Mouse (Mus musculus) MEL (cell line): ENCODE results near the gene Trpt1. TPM values are rescaled to one million over a fixed set of nuclear protein-coding genes. Genes with fewer than 3 reads are reported as not detected.
A peak's percentile ranks its signal among the peaks of the same experiment; 100 is the strongest.

Experiments
- CHD1 ChIP-seq: IDR thresholded peaks from 2 replicates; pipeline ENCODE4 v1.6.1; 2012; ENCODE audit warnings: low read depth, mild to moderate bottlenecking, inconsistent platforms, low read length, improper control_type of control experiment
- CHD2 ChIP-seq: IDR thresholded peaks from 2 replicates; pipeline ENCODE4 v1.6.1; 2011; ENCODE audit warnings: low read length, improper control_type of control experiment
- E2F4 ChIP-seq: IDR thresholded peaks from 2 replicates; pipeline ENCODE4 v1.6.1; 2011; ENCODE audit warnings: low read depth, low read length, improper control_type of control experiment, borderline replicate concordance
- ELF1 ChIP-seq: IDR thresholded peaks from 2 replicates; pipeline ENCODE4 v1.6.1; 2014; ENCODE audit warnings: low read depth, mild to moderate bottlenecking, inconsistent platforms, low read length, improper control_type of control experiment, moderate library complexity
- ETS1 ChIP-seq: IDR thresholded peaks from 2 replicates; pipeline ENCODE4 v1.6.1; 2012; ENCODE audit warnings: low read depth, mild to moderate bottlenecking, inconsistent platforms, low read length, improper control_type of control experiment, moderate library complexity
- GABPA ChIP-seq: IDR thresholded peaks from 2 replicates; pipeline ENCODE4 v1.6.1; 2012; ENCODE audit warnings: low read depth, mild to moderate bottlenecking, inconsistent platforms, low read length, improper control_type of control experiment, moderate library complexity
- MAX ChIP-seq: IDR thresholded peaks from 2 replicates; pipeline ENCODE4 v1.6.1; 2011; ENCODE audit warnings: low read length, improper control_type of control experiment
- MEF2A ChIP-seq: IDR thresholded peaks from 2 replicates; pipeline ENCODE4 v1.6.1; 2014; ENCODE audit warnings: low read depth, mild to moderate bottlenecking, inconsistent platforms, low read length, improper control_type of control experiment; ENCODE audit not compliant: poor library complexity, insufficient replicate concordance, severe bottlenecking; ENCODE audit errors: extremely low read depth
- MXI1 ChIP-seq: IDR thresholded peaks from 2 replicates; pipeline ENCODE4 v1.6.1; 2011; ENCODE audit warnings: mild to moderate bottlenecking, low read depth, low read length, improper control_type of control experiment
- MYB ChIP-seq: IDR thresholded peaks from 2 replicates; pipeline ENCODE4 v1.6.1; 2011; ENCODE audit warnings: mild to moderate bottlenecking, low read depth, low read length, improper control_type of control experiment
- MYC ChIP-seq: IDR thresholded peaks from 2 replicates; pipeline ENCODE4 v1.6.1; 2011; ENCODE audit warnings: low read depth, mild to moderate bottlenecking, low read length, improper control_type of control experiment, moderate library complexity
- NELFE ChIP-seq: IDR thresholded peaks from 2 replicates; pipeline ENCODE4 v1.6.1; 2011; ENCODE audit warnings: low read depth, low read length, improper control_type of control experiment
- NRF1 ChIP-seq: IDR thresholded peaks from 2 replicates; pipeline ENCODE4 v1.6.1; 2014; ENCODE audit warnings: low read depth, mild to moderate bottlenecking, inconsistent platforms, low read length, improper control_type of control experiment, moderate library complexity; ENCODE audit not compliant: poor library complexity, insufficient read depth, severe bottlenecking
- POLR2AphosphoS2 ChIP-seq: IDR thresholded peaks from 2 replicates; pipeline ENCODE4 v1.6.1; 2011; ENCODE audit warnings: low read length, improper control_type of control experiment
- POLR2AphosphoS5 ChIP-seq: IDR thresholded peaks from 2 replicates; pipeline ENCODE4 v1.6.1; 2012; ENCODE audit warnings: low read depth, borderline replicate concordance, mild to moderate bottlenecking, inconsistent platforms, low read length, moderate library complexity, mixed read lengths
- RCOR1 ChIP-seq: IDR thresholded peaks from 2 replicates; pipeline ENCODE4 v1.6.1; 2012; ENCODE audit warnings: low read depth, mild to moderate bottlenecking, inconsistent platforms, low read length, improper control_type of control experiment
- SIN3A ChIP-seq: IDR thresholded peaks from 2 replicates; pipeline ENCODE4 v1.6.1; 2012; ENCODE audit warnings: low read length, improper control_type of control experiment, inconsistent platforms
- TBP ChIP-seq: IDR thresholded peaks from 2 replicates; pipeline ENCODE4 v1.8.0; 2011; ENCODE audit warnings: low read depth, low read length, improper control_type of control experiment
- TCF12 ChIP-seq: IDR thresholded peaks from 2 replicates; pipeline ENCODE4 v1.6.1; 2014; ENCODE audit warnings: low read depth, mild to moderate bottlenecking, inconsistent platforms, low read length, improper control_type of control experiment, moderate library complexity
- UBTF ChIP-seq: IDR thresholded peaks from 2 replicates; pipeline ENCODE4 v1.6.1; 2012; ENCODE audit warnings: low read depth, mild to moderate bottlenecking, inconsistent platforms, low read length, improper control_type of control experiment, moderate library complexity, borderline replicate concordance; ENCODE audit not compliant: insufficient read depth
- USF1 ChIP-seq: IDR thresholded peaks from 2 replicates; pipeline ENCODE4 v1.6.1; 2014; ENCODE audit warnings: low read depth, mild to moderate bottlenecking, inconsistent platforms, low read length, improper control_type of control experiment, moderate library complexity
- ZC3H11A ChIP-seq: IDR thresholded peaks from 2 replicates; pipeline ENCODE4 v1.6.1; 2012; ENCODE audit warnings: low read depth, mild to moderate bottlenecking, inconsistent platforms, low read length, improper control_type of control experiment
- ZKSCAN1 ChIP-seq: IDR thresholded peaks from 2 replicates; pipeline ENCODE4 v1.6.1; 2012; ENCODE audit warnings: low read depth, mild to moderate bottlenecking, inconsistent platforms, low read length, improper control_type of control experiment, moderate library complexity
- ZMIZ1 ChIP-seq: IDR thresholded peaks from 2 replicates; pipeline ENCODE4 v1.6.1; 2012; ENCODE audit warnings: low read depth, mild to moderate bottlenecking, inconsistent platforms, low read length, improper control_type of control experiment, moderate library complexity
- polyA plus RNA-seq, 2 experiments: library from polyadenylated mRNA; stranded (reverse) in 1 of 2; unstranded in 1 of 2; fragments of >175 nt in 1 of 2; fragments of >200 nt in 1 of 2; gene quantifications; 2 replicates each; pipeline versions ENCODE4 v1.2.1 to v1.2.4; 2012; ENCODE audit warnings: low replicate concordance in 2 of 2, low read depth in 1 of 2; ENCODE audit not compliant: insufficient read length in 2 of 2, insufficient read depth in 1 of 2, missing spikeins in 1 of 2
- total RNA-seq: library from RNA; depleted of rRNA; stranded (reverse); fragments of 300-350 nt; gene quantifications from 2 replicates; pipeline ENCODE4 v1.2.3, GENCODE M21; 2012

The Trpt1 gene
- total and polyA plus RNA-seq, 3 experiments, result 1.8 to 2.3 TPM; not detected in 1

DNA sequence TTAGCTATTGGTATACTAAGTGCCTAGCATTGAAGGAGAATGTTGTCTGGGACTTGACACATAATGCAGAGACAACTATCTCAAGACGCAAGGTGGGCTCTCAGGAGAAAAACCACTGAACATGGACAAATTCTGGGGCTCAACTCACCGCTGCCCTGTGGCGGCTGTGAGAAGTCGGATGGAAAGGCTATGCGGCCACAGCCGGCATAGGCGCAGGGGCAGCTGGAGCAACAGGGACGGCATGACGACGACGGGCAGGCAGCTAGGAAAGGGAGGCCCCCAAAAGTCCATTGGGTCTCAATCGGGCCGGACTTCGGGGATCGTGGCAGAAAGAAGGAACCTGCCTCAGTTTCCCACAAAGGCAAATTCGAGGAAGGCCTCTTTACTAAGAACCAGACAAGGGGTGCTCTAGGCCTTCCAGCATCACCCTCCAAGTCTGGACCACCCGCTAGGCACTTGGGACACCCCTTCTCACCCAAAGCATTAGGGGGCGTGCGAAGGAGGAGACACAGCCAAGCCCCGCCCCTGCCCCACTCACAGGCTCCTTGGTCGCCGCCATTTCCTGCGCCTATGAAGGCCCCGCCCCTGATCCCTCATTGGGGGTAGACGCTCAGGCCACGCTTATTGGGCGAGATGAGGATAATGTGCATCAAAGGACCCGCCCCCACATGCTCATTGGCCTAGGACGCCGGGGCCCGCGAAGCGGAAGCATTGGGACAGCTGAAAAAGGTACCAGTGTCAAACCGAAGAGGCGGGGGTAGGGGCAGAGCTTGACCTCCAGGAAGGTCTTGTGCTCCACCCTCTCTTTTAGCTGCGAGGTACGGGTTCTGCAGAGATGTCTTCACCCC is 3.7 kb upstream of the Trpt1 start, which contains the start of gene Dnajc4 (continued):
- TF ChIP-seq ZC3H11A (no peak), UBTF (no peak), NELFE (peak; percentile 59; the same call in 1 of the 2 replicates), TCF12 (0 out of 2 replicates have a peak, but pooled peaks have one; percentile 18), E2F4 (peak; percentile 86; the same call in 1 of the 2 replicates), POLR2AphosphoS2 (no peak; the same call in 1 of the 2 replicates), ETS1 (no peak), RCOR1 (no peak), ELF1 (peak; percentile 87), GABPA (no peak), ZMIZ1 (0 out of 2 replicates have a peak, but pooled peaks have one; percentile 56), MAX (peak; percentile 42; the same call in 1 of the 2 replicates), ZKSCAN1 (no peak), USF1 (0 out of 2 replicates have a peak, but pooled peaks have one; percentile 33), MXI1 (peak; percentile 81), CHD1 (0 out of 2 replicates have a peak, but pooled peaks have one; percentile 40), POLR2AphosphoS5 (no peak), MYC (0 out of 2 replicates have a peak, but pooled peaks have one; percentile 32), MEF2A (no peak), CHD2 (peak; percentile 29; the same call in 1 of the 2 replicates), MYB (no peak), TBP (peak; percentile 44; the same call in 1 of the 2 replicates), SIN3A (peak; percentile 79), NRF1 (peak; percentile 46; the same call in 1 of the 2 replicates)
- TF ChIP-seq, all 39 proteins: peak for 18
